Mouse (Mus musculus) testis, adult 2 months (tissue): ENCODE results near the gene Nmt1.

Source experiments
- CTCF ChIP-seq: fragments of 200-500 bp; IDR thresholded peaks from 2 replicates; pipeline ENCODE4 v1.5.1; 2012; ENCODE audit warnings: low read depth, mild to moderate bottlenecking, inconsistent platforms, low read length, moderate library complexity; ENCODE audit not compliant: control insufficient read depth, insufficient read depth, insufficient replicate concordance
- POLR2A ChIP-seq: fragments of 200-500 bp; IDR thresholded peaks from 2 replicates; pipeline ENCODE4 v1.6.1; 2012; ENCODE audit warnings: low read depth, mild to moderate bottlenecking, inconsistent platforms, low read length, moderate library complexity; ENCODE audit not compliant: control insufficient read depth

GRCm38 (mm10) chr11:103011206-103011497 lies 16.8 kb upstream of the Nmt1 start:
- TF ChIP-seq CTCF (no peak), POLR2A (no peak)
